Mouse (Mus musculus): ENCODE measurements around the gene Gata5. TPM values are rescaled to one million over a fixed set of nuclear protein-coding genes. Genes with fewer than 3 reads are reported as not detected.

Gata5 gene
- polyA plus RNA-seq, 1 experiment: not detected

GRCm38 (mm10) chr2:180276385-180276784, 58.1 kb downstream of the Gata5 start:
- peaks cover 8% of the 10 kb centered on the region for H3K4me1 ChIP-seq (ENCODE audit: control insufficient read depth, insufficient read depth, low read length)
- no peaks in the 10 kb centered on the region for H3K27me3 ChIP-seq (ENCODE audit: control insufficient read depth, insufficient read depth, low read length)
- H3K27ac ChIP-seq (ENCODE audit: insufficient read depth, low read length): no peak overlapping the region
- H3K4me3 ChIP-seq (replicated peaks; ENCODE audit: insufficient read depth, low read depth, low read length): no peak overlapping the region
- TF ChIP-seq POLR2A (IDR thresholded peaks at IDR 0.05; ENCODE audit: borderline replicate concordance, insufficient read depth, low read length) (no peak), CTCF (IDR thresholded peaks at IDR 0.05; ENCODE audit: borderline replicate concordance, insufficient read depth, low read depth, low read length) (no peak)
- DNase-seq: no peak
- 54% methylated on average over 4 of the region's 4 CpGs for WGBS

- no peak overlapping the region for H3K27ac ChIP-seq (ENCODE audit: insufficient read depth, low read length)
- peak overlapping the region; percentile 5 for H3K4me3 ChIP-seq (replicated peaks; ENCODE audit: insufficient read depth, low read depth, low read length)
- peak; percentile 89 for TF ChIP-seq CTCF (IDR thresholded peaks at IDR 0.05; ENCODE audit: borderline replicate concordance, insufficient read depth, low read depth, low read length)
- TF ChIP-seq POLR2A (IDR thresholded peaks at IDR 0.05; ENCODE audit: borderline replicate concordance, insufficient read depth, low read length): no peak
- 0% methylated on average over 8 of the region's 8 CpGs for WGBS
- peaks cover 12% of the 10 kb centered on the region for H3K4me1 ChIP-seq (ENCODE audit: control insufficient read depth, insufficient read depth, low read length)
- DNase-seq: peak; percentile 65 to 78
- no peaks in the 10 kb centered on the region for H3K27me3 ChIP-seq (ENCODE audit: control insufficient read depth, insufficient read depth, low read length)
Observed at GRCm38 (mm10) chr2:180275836-180276235, 58.7 kb downstream of the Gata5 start.

Other genes with a start within 250 kb of the Gata5 start
- 21.1 and 25.4 TPM in 2 replicates for gene Hrh3, start 230.2 kb downstream of the Gata5 start, polyA plus RNA-seq (2012; rRNA removed)
- 64.3 and 69.6 TPM in 2 replicates for gene Osbpl2, start 215.4 kb downstream of the Gata5 start, polyA plus RNA-seq (2012; rRNA removed)
- 111 and 114 TPM in 2 replicates for gene Adrm1, start 163.2 kb downstream of the Gata5 start, polyA plus RNA-seq (2012; rRNA removed)
- gene Lama5, start 108.8 kb downstream of the Gata5 start, polyA plus RNA-seq (2012; rRNA removed): 6.4 and 7.0 TPM in 2 replicates
- gene Rps21, start 77.3 kb downstream of the Gata5 start, polyA plus RNA-seq (2012; rRNA removed): 1,729 and 1,776 TPM in 2 replicates
- 46.3 and 51.7 TPM in 2 replicates for gene Cables2, start 61.2 kb downstream of the Gata5 start, polyA plus RNA-seq (2012; rRNA removed)
- gene Rbbp8nl, start 44.8 kb downstream of the Gata5 start, polyA plus RNA-seq (2012; rRNA removed): not detected in 2 replicates
- 18.6 and 25.3 TPM in 2 replicates for gene Slco4a1, start 121.5 kb upstream of the Gata5 start, polyA plus RNA-seq (2012; rRNA removed)
- gene Ntsr1, start 165.3 kb upstream of the Gata5 start, polyA plus RNA-seq (2012; rRNA removed): 0.79 and 1.3 TPM in 2 replicates
- 32.2 and 34.6 TPM in 2 replicates for gene Mrgbp, start 246.6 kb upstream of the Gata5 start, polyA plus RNA-seq (2012; rRNA removed)